Mouse (Mus musculus) lung, postnatal 0 days (tissue): ENCODE measurements around the gene Nelfe. TPM values are rescaled to one million over a fixed set of nuclear protein-coding genes. Genes with fewer than 3 reads are reported as not detected.

Source experiments
- ATAC-seq: fragments of 200-750 bp; cut with Nextera tagmentation; 2 replicates; pipeline ENCODE4 v1.8.0; 2017; ENCODE audit warnings: moderate library complexity
- DNase-seq: peaks from one replicate; pipeline ENCODE4 v3.0.0-alpha.2; 2016; ENCODE audit warnings: low spot score
- H3K27ac ChIP-seq: fragments of 300-500 bp; sonication (generic); 2 replicates; pipeline ENCODE4 v1.5.1; 2014; ENCODE audit warnings: antibody characterized with exemption, mild to moderate bottlenecking, low read length, mixed read lengths
- H3K27me3 ChIP-seq: fragments of 300-500 bp; sonication (generic); replicated peaks from 2 replicates; pipeline ENCODE4 v1.6.1; 2014; ENCODE audit warnings: low read length, mixed read lengths; ENCODE audit not compliant: insufficient read depth
- H3K36me3 ChIP-seq: fragments of 300-500 bp; sonication (generic); 2 replicates; pipeline ENCODE4 v1.6.1; 2014; ENCODE audit warnings: low read length, mixed read lengths; ENCODE audit not compliant: insufficient read depth
- H3K4me1 ChIP-seq: fragments of 300-500 bp; sonication (generic); 2 replicates; pipeline ENCODE4 v1.6.1; 2014; ENCODE audit warnings: antibody characterized with exemption, low read depth, low read length, mixed read lengths; ENCODE audit not compliant: insufficient read depth
- H3K4me2 ChIP-seq: fragments of 300-500 bp; sonication (generic); replicated peaks from 2 replicates; pipeline ENCODE4 v1.6.1; 2014; ENCODE audit warnings: low read depth, mild to moderate bottlenecking, low read length, moderate library complexity, mixed read lengths
- H3K4me3 ChIP-seq: fragments of 300-500 bp; sonication (generic); 2 replicates; pipeline ENCODE4 v1.5.1; 2014; ENCODE audit warnings: low read depth, low read length
- H3K9ac ChIP-seq: fragments of 300-500 bp; sonication (generic); replicated peaks from 2 replicates; pipeline ENCODE4 v1.6.1; 2014; ENCODE audit warnings: low read depth, mild to moderate bottlenecking
- H3K9me3 ChIP-seq: fragments of 300-500 bp; sonication (generic); 2 replicates; pipeline ENCODE4 v1.6.1; 2016; ENCODE audit warnings: low read length, mixed read lengths
- CTCF ChIP-seq: IDR thresholded peaks from 2 replicates; pipeline ENCODE4 v1.5.1; 2016; ENCODE audit warnings: antibody characterized with exemption, mild to moderate bottlenecking
- EP300 ChIP-seq: IDR thresholded peaks from 2 replicates; pipeline ENCODE4 v1.6.1; 2016; ENCODE audit warnings: antibody characterized with exemption, mild to moderate bottlenecking, control low read depth
- WGBS: fragments of 180-500 bp; shearing (Covaris S2); extraction: QIAGEN DNeasy Blood & Tissue Kit; methylation state at CpG from one replicate; pipeline ENCODE4 v1.1.7; 2014; 5-methylcytosine and 5-hydroxymethylcytosine counted together
- microRNA-seq: library from miRNA; unstranded; fragments of <30 nt; microRNA quantifications from one replicate; pipeline ENCODE4, GENCODE M21; 2016
- polyA plus RNA-seq: library from polyadenylated mRNA; unstranded; fragments of >200 nt; fragmentation: Nextera tagmentation; extraction: Ambion mirVana; gene quantifications from 2 replicates; pipeline ENCODE4 v1.2.1, GENCODE M21; 2015

Nelfe gene
- polyA plus RNA-seq, 1 experiment from 2014 or later = 45.0 TPM

GRCm38 (mm10) chr17:34902895-34903294 is 52.7 kb downstream of the Nelfe start:
- ATAC-seq (no peak), DNase-seq (no peak)
- TF ChIP-seq CTCF (no peak), EP300 (no peak)
- Histone ChIP-seq H3K9me3 (no peaks in the 10 kb centered on the region), H3K9ac (no peak overlapping the region), H3K4me2 (no peak overlapping the region), H3K4me1 (no peaks in the 10 kb centered on the region), H3K36me3 (peaks cover 29% of the 10 kb centered on the region), H3K4me3 (no peak overlapping the region), H3K27ac (no peak overlapping the region), H3K27me3 (no peaks in the 10 kb centered on the region)
- WGBS = 84% methylated on average over 9 of the region's 9 CpGs

Small RNA genes within 50 kb of the gene (microRNA-seq; reads per million reads assigned to microRNA genes)
- gene Mir6970 = not detected
- gene Mir6971 = 2.7 reads per million, percentile 5 among the genes with 10 or more reads in this experiment
- not detected for gene Mir6972

Other genes starting within 250 kb of the Nelfe start
- gene Rnf5, start 246.7 kb upstream of the Nelfe start, polyA plus RNA-seq = 81.5 and 84.1 TPM in 2 replicates
- 35.7 and 40.0 TPM in 2 replicates for gene Agpat1, start 246.1 kb upstream of the Nelfe start, polyA plus RNA-seq
- 4.4 and 5.2 TPM in 2 replicates for gene Egfl8, start 234.4 kb upstream of the Nelfe start, polyA plus RNA-seq
- 22.4 and 24.9 TPM in 2 replicates for gene Ppt2, start 221.9 kb upstream of the Nelfe start, polyA plus RNA-seq
- gene Prrt1, start 220.9 kb upstream of the Nelfe start, polyA plus RNA-seq = 0.27 and 0.29 TPM in 2 replicates
- gene Fkbpl, start 205.6 kb upstream of the Nelfe start, polyA plus RNA-seq = 12.2 and 14.5 TPM in 2 replicates
- gene Atf6b, start 203.2 kb upstream of the Nelfe start, polyA plus RNA-seq = 42.5 and 47.3 TPM in 2 replicates
- gene Tnxb, start 179.9 kb upstream of the Nelfe start, polyA plus RNA-seq = 0.85 and 0.99 TPM in 2 replicates
- 5.1 and 6.5 TPM in 2 replicates for gene C4b, start 106.5 kb upstream of the Nelfe start, polyA plus RNA-seq
- gene Cyp21a1, start 45.8 kb upstream of the Nelfe start, polyA plus RNA-seq = not detected in 2 replicates
- gene Stk19, start 13.4 kb upstream of the Nelfe start, polyA plus RNA-seq = 34.7 and 37.3 TPM in 2 replicates
- 39.8 and 40.9 TPM in 2 replicates for gene Dxo, start 13.4 kb upstream of the Nelfe start, polyA plus RNA-seq
- gene Skiv2l, start 181 bp upstream of the Nelfe start, polyA plus RNA-seq = 30.6 and 32.1 TPM in 2 replicates
- 8.1 and 10.6 TPM in 2 replicates for gene Cfb, start 12.1 kb downstream of the Nelfe start, polyA plus RNA-seq
- gene Zbtb12, start 29.1 kb downstream of the Nelfe start, polyA plus RNA-seq = 0.89 and 0.99 TPM in 2 replicates
- not detected in 2 replicates for gene Gm20547, start 31.7 kb downstream of the Nelfe start, polyA plus RNA-seq
- 11.7 and 13.6 TPM in 2 replicates for gene C2, start 47.9 kb downstream of the Nelfe start, polyA plus RNA-seq
- gene Ehmt2, start 48.1 kb downstream of the Nelfe start, polyA plus RNA-seq = 28.7 and 35.6 TPM in 2 replicates
- gene Slc44a4, start 64.1 kb downstream of the Nelfe start, polyA plus RNA-seq = 7.0 and 7.3 TPM in 2 replicates
- 31.9 and 34.2 TPM in 2 replicates for gene Neu1, start 80.9 kb downstream of the Nelfe start, polyA plus RNA-seq
- 0.35 and 0.50 TPM in 2 replicates for gene Hspa1b, start 108.8 kb downstream of the Nelfe start, polyA plus RNA-seq
- not detected in 2 replicates for gene Gm20481, start 119.5 kb downstream of the Nelfe start, polyA plus RNA-seq
- gene Hspa1a, start 121.8 kb downstream of the Nelfe start, polyA plus RNA-seq = 8.2 and 11.9 TPM in 2 replicates
- gene Hspa1l, start 122.3 kb downstream of the Nelfe start, polyA plus RNA-seq = 0.70 and 0.79 TPM in 2 replicates
- gene Lsm2, start 131.5 kb downstream of the Nelfe start, polyA plus RNA-seq = 47.3 and 55.4 TPM in 2 replicates
- gene Vars, start 150.6 kb downstream of the Nelfe start, polyA plus RNA-seq = 24.6 and 24.7 TPM in 2 replicates
- 0.30 and 0.36 TPM in 2 replicates for gene Vwa7, start 166.2 kb downstream of the Nelfe start, polyA plus RNA-seq
- gene Sapcd1, start 177.6 kb downstream of the Nelfe start, polyA plus RNA-seq = 1.7 TPM in 2 replicates
- gene Msh5, start 196.4 kb downstream of the Nelfe start, polyA plus RNA-seq = 1.8 and 2.4 TPM in 2 replicates
- gene Clic1, start 199.6 kb downstream of the Nelfe start, polyA plus RNA-seq = 343 and 355 TPM in 2 replicates
- gene Ddah2, start 208.6 kb downstream of the Nelfe start, polyA plus RNA-seq = 238 and 247 TPM in 2 replicates
- gene Ly6g6c, start 215.0 kb downstream of the Nelfe start, polyA plus RNA-seq = 3.5 and 4.9 TPM in 2 replicates
- gene Mpig6b, start 215.8 kb downstream of the Nelfe start, polyA plus RNA-seq = 2.1 and 2.3 TPM in 2 replicates
- 2.8 and 3.1 TPM in 2 replicates for gene Ly6g6e, start 226.5 kb downstream of the Nelfe start, polyA plus RNA-seq
- gene Ly6g6d, start 227.7 kb downstream of the Nelfe start, polyA plus RNA-seq = 14.4 and 14.7 TPM in 2 replicates
- 0.71 and 0.74 TPM in 2 replicates for gene Ly6g6f, start 235.2 kb downstream of the Nelfe start, polyA plus RNA-seq
- 104 and 111 TPM in 2 replicates for gene Abhd16a, start 238.9 kb downstream of the Nelfe start, polyA plus RNA-seq